Mouse (Mus musculus) forebrain, embryonic 13.5 days (tissue): ENCODE results near the gene Rhpn2. TPM values are rescaled to one million over a fixed set of nuclear protein-coding genes. Genes with fewer than 3 reads are reported as not detected.

Source experiments
- ATAC-seq: fragments of 200-750 bp; cut with Nextera tagmentation; 2 replicates; pipeline ENCODE4 v1.8.0; 2017
- H3K27ac ChIP-seq: fragments of 300-500 bp; sonication (generic); 2 replicates; pipeline ENCODE4 v1.5.1; 2015; ENCODE audit warnings: inconsistent platforms, mild to moderate bottlenecking, moderate library complexity
- H3K27me3 ChIP-seq: fragments of 300-500 bp; sonication (generic); 2 replicates; pipeline ENCODE4 v1.6.1; 2015; ENCODE audit warnings: mild to moderate bottlenecking, inconsistent platforms
- H3K36me3 ChIP-seq: fragments of 300-500 bp; sonication (generic); 2 replicates; pipeline ENCODE4 v1.6.1; 2015; ENCODE audit warnings: mild to moderate bottlenecking, inconsistent platforms; ENCODE audit not compliant: poor library complexity, severe bottlenecking
- H3K4me1 ChIP-seq: fragments of 300-500 bp; sonication (generic); 2 replicates; pipeline ENCODE4 v1.6.1; 2015; ENCODE audit warnings: inconsistent platforms
- H3K4me2 ChIP-seq: fragments of 300-500 bp; sonication (generic); 2 replicates; pipeline ENCODE4 v1.6.1; 2015; ENCODE audit warnings: inconsistent platforms, mild to moderate bottlenecking, moderate library complexity
- H3K4me3 ChIP-seq: fragments of 300-500 bp; sonication (generic); 2 replicates; pipeline ENCODE4 v1.5.1; 2015; ENCODE audit warnings: mild to moderate bottlenecking, inconsistent platforms
- H3K9ac ChIP-seq: fragments of 300-500 bp; sonication (generic); 2 replicates; pipeline ENCODE4 v1.6.1; 2015; ENCODE audit warnings: mild to moderate bottlenecking, inconsistent platforms
- H3K9me3 ChIP-seq: fragments of 300-500 bp; sonication (generic); replicated peaks from 2 replicates; pipeline ENCODE4 v1.6.1; 2016; ENCODE audit warnings: inconsistent platforms
- WGBS: fragments of 180-500 bp; shearing (Covaris S2); methylation state at CpG from one replicate; pipeline ENCODE4 v1.1.7; 2015; 5-methylcytosine and 5-hydroxymethylcytosine counted together
- polyA plus RNA-seq: library from polyadenylated mRNA; unstranded; fragments of >200 nt; fragmentation: Nextera tagmentation; extraction: Ambion mirVana; gene quantifications from 2 replicates; pipeline ENCODE4 v1.2.1, GENCODE M21; 2015

Rhpn2 gene
- polyA plus RNA-seq, 1 experiment from 2014 or later = 1.1 TPM

GRCm38 (mm10) chr7:35415801-35416653 is 82.1 kb downstream of the Rhpn2 start:
- Histone ChIP-seq H3K9ac (no peak overlapping the region), H3K4me2 (no peak overlapping the region), H3K9me3 (no peaks in the 10 kb centered on the region), H3K27ac (no peak overlapping the region), H3K4me1 (no peaks in the 10 kb centered on the region), H3K36me3 (peaks cover 94% of the 10 kb centered on the region), H3K4me3 (no peak overlapping the region), H3K27me3 (no peaks in the 10 kb centered on the region)
- 89% methylated on average over 9 of the region's 9 CpGs for WGBS
- no peak for ATAC-seq

- Histone ChIP-seq H3K9ac (no peak overlapping the region), H3K4me3 (no peak overlapping the region), H3K9me3 (no peaks in the 10 kb centered on the region), H3K4me2 (no peak overlapping the region), H3K27me3 (no peaks in the 10 kb centered on the region), H3K27ac (no peak overlapping the region), H3K4me1 (no peaks in the 10 kb centered on the region), H3K36me3 (peaks cover 94% of the 10 kb centered on the region)
- ATAC-seq = no peak
- 90% methylated on average over 5 of the region's 5 CpGs for WGBS
These were observed 82.6 kb downstream of the Rhpn2 start for GRCm38 (mm10) chr7:35416654-35416948.

- no peaks in the 10 kb centered on the region for H3K27me3 ChIP-seq
- H3K27ac ChIP-seq = no peak overlapping the region
- H3K4me1 ChIP-seq = no peaks in the 10 kb centered on the region
- H3K36me3 ChIP-seq = peaks cover 87% of the 10 kb centered on the region
- no peaks in the 10 kb centered on the region for H3K9me3 ChIP-seq
- no peak overlapping the region for H3K4me2 ChIP-seq
- H3K9ac ChIP-seq = no peak overlapping the region
- no peak overlapping the region for H3K4me3 ChIP-seq
- WGBS = 95% methylated on average over 10 of the region's 10 CpGs
- ATAC-seq = no peak
These were observed 89.1 kb downstream of the Rhpn2 start for GRCm38 (mm10) chr7:35423071-35423470.

- WGBS = 93% methylated on average over 10 of the region's 10 CpGs
- Histone ChIP-seq H3K9me3 (no peaks in the 10 kb centered on the region), H3K4me3 (no peak overlapping the region), H3K36me3 (peaks cover 88% of the 10 kb centered on the region), H3K27me3 (no peaks in the 10 kb centered on the region), H3K4me2 (no peak overlapping the region), H3K4me1 (no peaks in the 10 kb centered on the region), H3K27ac (no peak overlapping the region), H3K9ac (no peak overlapping the region)
- ATAC-seq = no peak
These were observed 94.2 kb downstream of the Rhpn2 start for GRCm38 (mm10) chr7:35428146-35428545.

- H3K27me3 ChIP-seq = no peaks in the 10 kb centered on the region
- no peak overlapping the region for H3K4me2 ChIP-seq
- peaks cover 89% of the 10 kb centered on the region for H3K36me3 ChIP-seq
- ATAC-seq = no peak
- H3K27ac ChIP-seq = no peak overlapping the region
- no peak overlapping the region for H3K9ac ChIP-seq
- H3K4me3 ChIP-seq = no peak overlapping the region
- 76% methylated on average over 9 of the region's 9 CpGs for WGBS
- no peaks in the 10 kb centered on the region for H3K4me1 ChIP-seq
- H3K9me3 ChIP-seq = no peaks in the 10 kb centered on the region
These were observed 101.3 kb downstream of the Rhpn2 start for GRCm38 (mm10) chr7:35435266-35435665.

Other genes starting within 250 kb of the Rhpn2 start
- 0.24 and 0.35 TPM in 2 replicates for gene Cebpa, start 214.9 kb upstream of the Rhpn2 start, polyA plus RNA-seq
- 2.5 and 2.6 TPM in 2 replicates for gene Slc7a10, start 147.8 kb upstream of the Rhpn2 start, polyA plus RNA-seq
- gene Lrp3, start 118.7 kb upstream of the Rhpn2 start, polyA plus RNA-seq = 23.7 and 24.1 TPM in 2 replicates
- 19.3 and 19.5 TPM in 2 replicates for gene Gpatch1, start 15.7 kb upstream of the Rhpn2 start, polyA plus RNA-seq
- 27.8 and 28.2 TPM in 2 replicates for gene Faap24, start 62.7 kb downstream of the Rhpn2 start, polyA plus RNA-seq
- gene Cep89, start 62.9 kb downstream of the Rhpn2 start, polyA plus RNA-seq = 50.6 and 52.3 TPM in 2 replicates
- gene Slc7a9, start 114.6 kb downstream of the Rhpn2 start, polyA plus RNA-seq = 0.18 TPM in 1 of 2 replicates, not detected in the other
- 0.36 and 0.37 TPM in 2 replicates for gene Tdrd12, start 203.6 kb downstream of the Rhpn2 start, polyA plus RNA-seq
- gene Nudt19, start 222.1 kb downstream of the Rhpn2 start, polyA plus RNA-seq = 67.4 and 70.9 TPM in 2 replicates